ENCODE assay signal across 20 mouse cellular contexts in the genomic region with DNA sequence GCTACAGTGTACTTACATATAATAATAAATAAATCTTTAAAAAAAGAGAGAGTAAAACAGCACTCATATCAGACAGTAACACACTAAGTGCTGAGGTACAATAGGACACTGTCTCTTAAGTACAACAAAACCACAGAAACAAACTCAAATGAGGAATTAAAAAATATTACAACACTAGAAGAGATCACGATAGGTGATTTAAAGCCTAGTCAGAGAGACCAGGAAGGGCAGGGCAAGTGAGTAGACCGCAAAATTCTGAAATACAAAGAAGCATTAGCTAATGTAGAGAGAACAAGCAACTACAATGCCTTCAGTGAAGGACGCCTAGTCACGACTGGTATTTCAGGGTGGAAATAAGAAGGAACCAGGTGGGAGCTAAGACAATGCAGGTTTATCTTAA. TPM values are rescaled to one million over a fixed set of nuclear protein-coding genes. Genes with fewer than 3 reads are reported as not detected.
DNase-seq lines count a peak whose midpoint lies in the region; ATAC-seq and TF ChIP-seq lines count a peak whose summit lies in the region.
"Had no signal": no experiment of that assay in that cellular context is flagged by ENCODE, and none has a peak within 500 bp of the region (broad histone marks: within the 10 kb centered on the region; RNA-seq: fewer than 3 reads in every experiment).

No protein-coding gene starts in this region.

- H3K4me3 ChIP-seq in liver, embryonic 14.5 days (ENCODE audit: insufficient read depth in 1 of 2, low read depth in 2 of 2, low read length in 2 of 2), result no peak overlapping the region
- H3K4me3 ChIP-seq: embryonic facial prominence, embryonic 15.5 days; heart, adult 2 months; heart, embryonic 15.5 days; hindbrain, embryonic 10.5 days; lung, embryonic 15.5 days; midbrain, embryonic 12.5 days; neural tube, embryonic 13.5 days had no signal

- no peaks in the 10 kb centered on the region for H3K27me3 ChIP-seq in liver, embryonic 14.5 days (ENCODE audit: control insufficient read depth, insufficient read depth, low read length)
- H3K27me3 ChIP-seq: embryonic facial prominence, embryonic 15.5 days; heart, embryonic 15.5 days; lung, embryonic 15.5 days; midbrain, embryonic 12.5 days; neural tube, embryonic 13.5 days had no signal

- ATAC-seq in liver, embryonic 14.5 days (ENCODE audit: insufficient read depth), result peak; percentile 37; the same call in 1 of the 2 replicates
- peak; percentile 34 for ATAC-seq in CD4-positive, CD25-positive, alpha-beta regulatory T cell, adult 4 months
- ATAC-seq in granulocyte monocyte progenitor cell, adult 5-6 weeks (replicated peaks; ENCODE audit: poor library complexity, severe bottlenecking), result peak; percentile 100
- ATAC-seq in monocyte, adult 5-6 weeks (replicated peaks; ENCODE audit: insufficient number of reproducible peaks, low FRiP score, low TSS enrichment, poor library complexity, severe bottlenecking), result peak; percentile 99
- ATAC-seq: forebrain, postnatal 0 days had no signal

- peaks cover 5% of the 10 kb centered on the region in 2 experiments; a peak in 3 of 4 replicates for H3K4me1 ChIP-seq in liver, embryonic 14.5 days (replicated peaks; ENCODE audit: control insufficient read depth in 2 of 2, insufficient read depth in 2 of 2, low read length in 1 of 2)
- H3K4me1 ChIP-seq: embryonic facial prominence, embryonic 15.5 days; heart, embryonic 15.5 days; hindbrain, embryonic 10.5 days; lung, embryonic 15.5 days; midbrain, embryonic 12.5 days; neural tube, embryonic 13.5 days had no signal

- no peak for TF ChIP-seq EP300 in liver, embryonic 14.5 days (IDR thresholded peaks at IDR 0.05; ENCODE audit: low read depth)

- intact Hi-C loops in heart, postnatal 25 days (cut with DNase I), result no loop called here

- H3K9ac ChIP-seq in liver, embryonic 14.5 days (replicated peaks), result no peak overlapping the region
- H3K9ac ChIP-seq: embryonic facial prominence, embryonic 15.5 days; forebrain, postnatal 0 days; heart, embryonic 15.5 days; lung, embryonic 15.5 days; midbrain, embryonic 12.5 days; neural tube, embryonic 13.5 days had no signal

- H3K36me3 ChIP-seq in liver, embryonic 14.5 days (replicated peaks; ENCODE audit: control insufficient read depth, insufficient read depth, low read depth), result peaks cover 40% of the 10 kb centered on the region

- no peak for TF ChIP-seq CTCF in liver, embryonic 14.5 days (IDR thresholded peaks at IDR 0.05; ENCODE audit: low read depth)

- WGBS in liver, embryonic 14.5 days (ENCODE audit: insufficient replicate concordance), result 43% methylated on average over 4 of the region's 4 CpGs

- DNase-seq in liver, embryonic 14.5 days (ENCODE audit: low read depth in 3 of 3, low spot score in 3 of 3), result peak in 1 of 3 experiments; percentile 20
- no peak for DNase-seq in liver
- no peak for DNase-seq in heart, postnatal 25 days (ENCODE audit: low spot score)
- no peak for DNase-seq in heart, adult 9 months (ENCODE audit: low spot score in 2 of 2)
- DNase-seq: adrenal gland, adult 2 months; cerebellum, postnatal 25 days; forebrain, postnatal 0 days; heart, adult 2 months; kidney, adult 18-20 months; kidney, postnatal 25 days; thymus, postnatal 36 days had no signal

- H3K27ac ChIP-seq in liver, embryonic 14.5 days, result no peak overlapping the region
- H3K27ac ChIP-seq: embryonic facial prominence, embryonic 15.5 days; heart, adult 2 months; heart, embryonic 15.5 days; hindbrain, embryonic 10.5 days; lung, embryonic 15.5 days; midbrain, embryonic 12.5 days; neural tube, embryonic 13.5 days had no signal

- H3K4me2 ChIP-seq in liver, embryonic 14.5 days (ENCODE audit: low read depth), result no peak overlapping the region
- H3K4me2 ChIP-seq: embryonic facial prominence, embryonic 15.5 days; heart, embryonic 15.5 days; lung, embryonic 15.5 days; midbrain, embryonic 12.5 days; neural tube, embryonic 13.5 days had no signal

- no peaks in the 10 kb centered on the region for H3K9me3 ChIP-seq in liver, embryonic 14.5 days (ENCODE audit: control insufficient read depth, low read length)
- H3K9me3 ChIP-seq: heart, embryonic 15.5 days; hindbrain, embryonic 10.5 days; lung, embryonic 15.5 days had no signal

RNA-seq across cellular contexts. Expression of gene Fcho2, which starts 11.6 kb away (rescaled TPM):
- polyA plus RNA-seq in liver, embryonic 14.5 days (2012; rRNA removed), result 11.6 and 14.3 TPM in 2 replicates
- 16.8 and 17.7 TPM in 2 replicates for polyA plus RNA-seq in liver, embryonic 14.5 days (2014; fragmentation: Nextera tagmentation; extraction: Ambion mirVana)
- 10 to 100 TPM; 40.5 to 46.8 TPM for polyA plus RNA-seq in CD4-positive, CD25-positive, alpha-beta regulatory T cell, adult 4 months (2017; shearing (Covaris generic))
- 47.5 and 48.2 TPM in 2 replicates for total RNA-seq in granulocyte monocyte progenitor cell, adult 5-6 weeks (2014; fragmentation: Nextera tagmentation)
- total RNA-seq in granulocyte monocyte progenitor cell, adult 5-6 weeks (2017), result 14.7 TPM in 2 replicates
- 92.8 to 137 TPM (median 105 TPM) in 3 replicates for total RNA-seq in monocyte, adult 5-6 weeks (2017)
- total RNA-seq in heart, postnatal 25 days (2021), result 10 to 100 TPM; 33.7 to 40.2 TPM

Comparison
In these comparisons a context has a peak if more than half of its experiments do, and no peak if none do; other contexts are left out.
1. ATAC-seq: peak in every context shown above with its lines; median percentile 100 in granulocyte monocyte progenitor cell, adult 5-6 weeks; 99 in monocyte, adult 5-6 weeks; 37 in liver, embryonic 14.5 days; 34 in CD4-positive, CD25-positive, alpha-beta regulatory T cell, adult 4 months.